Mouse (Mus musculus) kidney, postnatal 25 days (tissue): Measurements from ENCODE around the gene Mtmr12.

Source experiments
- DNase-seq, 2 experiments: peaks; one replicate each; pipeline ENCODE4 v3.0.0; 2021; ENCODE audit warnings: mixed read lengths in 2 of 2

Mtmr12 gene

GRCm38 (mm10) chr15:12237539-12237938 lies 32.7 kb downstream of the Mtmr12 start:
- no peak for DNase-seq

GRCm38 (mm10) chr15:12238337-12238736 lies 33.5 kb downstream of the Mtmr12 start:
- DNase-seq = no peak

GRCm38 (mm10) chr15:12240705-12241328 lies 36.0 kb downstream of the Mtmr12 start:
- DNase-seq = no peak

GRCm38 (mm10) chr15:12243792-12244191 lies 39.0 kb downstream of the Mtmr12 start:
- peak; percentile 67 to 81 for DNase-seq

- DNase-seq = no peak
Measured at GRCm38 (mm10) chr15:12245580-12246359, 40.9 kb downstream of the Mtmr12 start.

GRCm38 (mm10) chr15:12246360-12247158 lies 41.7 kb downstream of the Mtmr12 start:
- no peak for DNase-seq

- DNase-seq = no peak
Measured at GRCm38 (mm10) chr15:12247159-12247603, 42.4 kb downstream of the Mtmr12 start.

GRCm38 (mm10) chr15:12248279-12248678 lies 43.5 kb downstream of the Mtmr12 start:
- peak; percentile 63 to 75 for DNase-seq

GRCm38 (mm10) chr15:12250350-12250749 lies 45.5 kb downstream of the Mtmr12 start:
- no peak for DNase-seq

GRCm38 (mm10) chr15:12251416-12252140 lies 46.8 kb downstream of the Mtmr12 start:
- no peak for DNase-seq

GRCm38 (mm10) chr15:12252141-12252489 lies 47.3 kb downstream of the Mtmr12 start:
- no peak for DNase-seq

GRCm38 (mm10) chr15:12257730-12258494 lies 53.1 kb downstream of the Mtmr12 start:
- DNase-seq = no peak

- no peak for DNase-seq
Measured at GRCm38 (mm10) chr15:12263056-12263455, 58.2 kb downstream of the Mtmr12 start.

GRCm38 (mm10) chr15:12266460-12266859 lies 61.6 kb downstream of the Mtmr12 start:
- DNase-seq = no peak

- peak; percentile 78 to 84 for DNase-seq
Measured at GRCm38 (mm10) chr15:12268021-12268420, 63.2 kb downstream of the Mtmr12 start.

- DNase-seq = no peak
Measured at GRCm38 (mm10) chr15:12271340-12271739, 66.5 kb downstream of the Mtmr12 start.

GRCm38 (mm10) chr15:12273325-12274052 lies 68.7 kb downstream of the Mtmr12 start:
- peak in 1 of 2 experiments; percentile 14 for DNase-seq

GRCm38 (mm10) chr15:12274053-12274769 lies 69.4 kb downstream of the Mtmr12 start:
- DNase-seq = no peak

GRCm38 (mm10) chr15:12275091-12275623 lies 70.3 kb downstream of the Mtmr12 start:
- no peak for DNase-seq

- no peak for DNase-seq
Measured at GRCm38 (mm10) chr15:12279816-12280215, 75.0 kb downstream of the Mtmr12 start.
